Mouse (Mus musculus) Muller cell, postnatal 12 days (primary cell): ENCODE results near the gene Nxpe5.
A peak's percentile ranks its signal among the peaks of the same experiment; 100 is the strongest.

Experiments used
- DNase-seq: peaks from one replicate; pipeline ENCODE4 v3.0.0-alpha.2; 2015; ENCODE audit errors: inconsistent ontology term

Nxpe5 gene

DNA sequence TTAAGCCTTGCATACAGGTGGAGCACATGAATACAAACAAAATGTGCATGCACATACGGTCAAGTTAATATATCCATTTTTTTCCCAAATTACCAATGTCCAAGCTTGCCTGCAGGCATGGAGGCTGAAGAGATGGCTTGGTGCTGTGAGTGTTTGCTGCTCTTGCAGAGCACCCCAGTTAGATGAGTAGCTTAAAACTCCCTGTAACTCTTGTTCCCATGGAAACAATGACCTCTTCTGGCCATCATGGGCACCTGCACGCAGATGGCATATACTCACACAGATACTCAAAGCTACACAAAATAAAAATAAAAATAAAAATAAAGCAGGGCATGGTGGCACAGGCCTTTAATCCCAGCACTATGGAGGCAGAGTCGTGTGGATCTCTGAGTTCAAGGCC, 27.4 kb downstream of the Nxpe5 start:
- DNase-seq: no peak

DNA sequence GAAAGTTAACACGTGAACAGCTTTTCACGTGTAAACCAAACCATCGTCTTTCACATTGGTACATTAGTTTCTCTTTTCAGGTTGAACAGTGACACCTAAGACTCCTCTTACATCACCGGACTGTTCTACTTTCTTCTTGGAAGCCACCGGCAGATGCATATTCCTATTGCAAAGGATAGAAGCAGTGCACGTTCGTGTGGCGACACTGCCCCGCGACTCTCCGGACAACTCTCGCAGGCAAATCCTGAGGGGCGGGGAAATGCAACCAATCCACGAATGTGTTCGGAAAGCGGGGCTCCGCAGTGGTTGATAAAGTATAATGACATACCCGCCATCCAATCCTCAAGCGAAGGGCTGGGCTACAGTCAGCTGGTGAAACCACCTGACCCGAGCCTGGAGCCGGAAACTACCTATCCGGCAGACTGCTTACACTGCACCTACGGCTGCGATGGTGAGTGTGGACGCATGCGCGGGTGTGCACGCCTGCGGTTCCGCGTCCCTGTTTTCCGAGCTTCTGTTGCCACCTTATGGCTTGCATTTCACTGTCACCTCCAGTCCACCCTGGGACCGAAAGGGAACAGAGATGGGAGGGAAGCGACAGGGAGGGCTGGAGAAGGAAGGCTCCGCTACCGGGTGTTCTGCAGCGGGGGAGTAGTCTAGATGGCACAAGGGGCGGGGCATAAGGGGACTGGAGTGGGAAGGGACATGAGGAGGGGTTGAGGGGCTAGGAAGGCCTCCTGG, 29.8 kb downstream of the Nxpe5 start, which contains the start of gene Lamtor4:
Lamtor4 (plus strand) TSS at position 130 of the 741 bp plus-strand sequence.
- DNase-seq: peak; percentile 91

DNA sequence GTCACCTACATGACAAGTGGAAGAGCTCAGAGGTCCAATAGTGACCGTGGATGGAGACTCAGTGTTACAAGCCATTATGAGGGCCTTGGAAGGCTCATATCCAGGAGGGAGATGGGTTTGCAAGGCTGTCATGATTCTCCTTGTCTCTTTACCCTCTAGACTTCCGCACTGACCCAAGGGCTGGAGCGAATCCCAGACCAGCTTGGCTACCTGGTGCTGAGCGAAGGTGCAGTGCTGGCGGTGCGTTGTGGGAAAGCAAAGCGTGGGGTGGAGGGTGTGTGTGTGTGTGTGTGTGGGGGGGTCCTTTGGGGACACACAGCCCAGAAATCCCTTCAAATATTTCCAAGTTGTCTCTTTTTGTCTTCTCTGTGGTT, 30.4 kb downstream of the Nxpe5 start:
- no peak for DNase-seq

DNA sequence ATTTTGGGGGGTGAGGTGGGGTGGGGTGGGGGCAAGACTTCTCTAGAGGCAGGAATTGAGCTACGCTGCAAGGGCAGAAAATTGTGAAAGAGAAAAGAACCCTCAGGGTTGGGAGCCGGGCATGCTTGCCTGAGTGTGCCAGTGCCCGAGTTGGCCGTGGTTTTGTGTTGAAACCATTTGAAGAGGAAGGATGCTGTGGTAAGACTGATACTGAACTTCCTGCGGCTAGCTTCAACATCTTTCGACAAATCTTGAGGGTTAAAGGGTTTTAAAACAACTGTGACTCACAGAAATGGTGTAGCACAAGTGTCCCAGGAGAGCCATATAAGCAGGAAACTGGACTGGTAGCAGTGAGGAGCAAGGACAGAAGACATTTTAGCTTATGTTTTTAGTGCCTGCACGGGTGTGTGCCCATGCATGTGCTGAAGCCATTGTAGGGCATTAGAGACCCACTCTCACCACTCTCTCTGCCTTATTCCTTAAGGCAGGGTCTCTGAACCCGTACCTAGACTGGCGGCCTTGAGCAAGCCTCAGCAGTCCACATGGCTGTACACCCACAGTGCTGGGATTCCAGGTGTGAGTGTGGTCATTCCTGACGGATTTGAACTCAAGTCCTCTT, 31.4 kb downstream of the Nxpe5 start:
- no peak for DNase-seq

DNA sequence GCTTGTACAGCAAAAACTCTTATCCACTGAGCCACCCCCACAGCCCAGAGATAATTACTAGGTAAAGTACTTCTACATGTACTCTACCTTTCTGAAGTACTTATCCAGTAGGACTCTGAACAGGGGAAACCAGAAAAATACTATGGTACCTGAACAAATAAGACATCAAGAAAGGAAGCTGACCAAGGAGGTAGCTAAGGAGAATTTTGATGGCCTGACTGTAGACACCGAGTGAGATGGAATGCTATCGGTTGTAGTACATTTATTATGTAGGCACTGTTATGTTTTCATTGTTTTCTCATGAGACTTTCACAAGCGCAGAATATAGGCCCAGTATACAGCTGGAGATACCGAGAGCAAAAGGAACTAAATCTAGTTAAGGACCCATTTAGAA, 31.9 kb downstream of the Nxpe5 start:
- no peak for DNase-seq

DNA sequence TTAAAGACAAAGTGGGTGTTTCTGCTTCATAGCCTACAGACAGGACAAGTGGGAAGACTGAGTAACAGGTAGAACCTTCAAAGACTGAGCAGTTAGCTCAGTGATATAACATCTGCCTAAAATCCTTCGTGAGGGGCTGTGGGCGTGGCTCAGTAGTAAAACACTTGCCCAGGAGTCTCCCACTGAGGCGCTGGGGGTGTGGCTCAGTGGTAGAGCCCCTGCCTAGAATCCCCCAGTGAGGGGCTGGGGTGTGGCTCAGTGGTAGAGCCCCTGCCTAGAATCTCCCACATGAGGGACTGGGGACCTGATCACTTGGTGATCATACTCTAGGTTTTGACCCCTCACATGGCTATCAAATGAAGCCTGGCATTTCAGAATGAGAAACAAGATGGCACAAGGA, 32.4 kb downstream of the Nxpe5 start:
- no peak for DNase-seq

DNA sequence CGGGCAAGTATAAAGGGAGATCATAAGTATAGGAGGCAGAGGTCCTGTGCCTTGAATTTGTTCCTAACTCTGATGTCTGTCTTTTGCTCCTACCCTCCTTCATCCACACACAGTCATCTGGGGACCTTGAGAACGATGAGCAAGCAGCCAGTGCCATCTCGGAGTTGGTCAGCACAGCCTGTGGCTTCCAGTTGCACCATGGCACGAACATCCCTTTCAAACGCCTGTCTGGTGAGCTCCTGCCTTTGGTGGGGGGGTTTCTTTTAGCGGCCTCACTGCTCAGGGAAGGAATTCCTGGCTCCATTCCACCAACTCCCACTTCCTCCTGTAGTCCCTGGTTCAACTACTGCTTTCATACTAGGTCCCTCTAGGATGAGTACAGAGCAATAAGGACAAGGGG, 32.8 kb downstream of the Nxpe5 start:
- no peak for DNase-seq

DNA sequence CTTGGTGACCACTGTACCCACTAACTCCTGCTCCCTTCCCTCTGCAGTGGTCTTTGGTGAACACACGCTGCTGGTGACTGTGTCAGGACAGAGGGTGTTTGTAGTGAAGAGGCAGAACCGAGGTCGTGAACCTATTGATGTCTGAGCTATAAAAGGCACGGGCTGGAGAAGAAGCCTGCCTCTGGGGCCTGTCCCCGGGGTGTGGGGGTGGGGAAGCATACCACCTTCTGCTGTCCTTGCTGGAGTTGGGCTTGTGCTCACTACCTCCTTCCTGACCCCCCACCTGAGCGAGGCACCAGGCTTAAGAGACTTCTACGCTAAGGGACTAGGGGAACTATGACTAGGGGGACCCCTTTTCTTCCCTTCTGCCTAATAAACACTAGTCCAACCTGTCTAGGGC, 33.3 kb downstream of the Nxpe5 start:
- no peak for DNase-seq

DNA sequence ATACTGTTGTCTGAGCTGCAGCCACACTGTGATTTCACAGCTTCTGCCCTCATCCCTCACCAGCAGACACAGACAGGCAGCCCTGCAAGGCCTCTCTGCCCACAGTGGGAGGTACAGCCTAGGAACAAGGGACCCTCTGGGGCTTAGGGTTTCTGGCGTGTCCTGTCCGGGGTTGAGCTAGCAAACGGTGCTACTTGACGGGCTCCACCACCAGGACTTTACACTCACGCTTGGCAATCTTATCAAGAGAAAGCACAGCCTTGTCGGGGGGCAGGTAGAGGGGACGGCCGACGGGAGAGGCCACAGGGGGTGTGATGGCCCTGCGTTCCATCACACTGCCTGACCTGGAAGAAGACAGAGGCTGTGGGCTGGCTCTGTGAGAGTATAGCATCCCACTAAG, 34.4 kb downstream of the Nxpe5 start:
- DNase-seq: no peak

DNA sequence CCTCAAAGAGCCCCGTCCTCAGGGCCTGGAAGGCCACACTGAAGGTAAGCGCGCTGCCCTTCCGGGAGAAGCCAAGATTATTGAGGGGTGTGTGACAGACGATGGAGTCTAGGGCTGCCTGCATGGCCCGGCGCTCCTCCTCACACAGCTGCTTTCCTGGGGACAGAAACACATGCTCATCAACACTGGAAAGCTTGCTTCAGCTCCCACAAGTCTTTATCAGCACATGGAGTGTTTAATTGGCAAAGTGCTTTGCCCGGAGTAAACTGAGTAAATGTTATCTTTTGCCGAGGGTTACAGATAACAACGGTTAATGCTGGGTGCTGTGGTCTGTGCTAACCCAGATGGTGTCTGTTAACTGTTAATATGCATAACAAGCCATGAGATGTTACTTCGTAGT, 35.1 kb downstream of the Nxpe5 start:
- no peak for DNase-seq

DNA sequence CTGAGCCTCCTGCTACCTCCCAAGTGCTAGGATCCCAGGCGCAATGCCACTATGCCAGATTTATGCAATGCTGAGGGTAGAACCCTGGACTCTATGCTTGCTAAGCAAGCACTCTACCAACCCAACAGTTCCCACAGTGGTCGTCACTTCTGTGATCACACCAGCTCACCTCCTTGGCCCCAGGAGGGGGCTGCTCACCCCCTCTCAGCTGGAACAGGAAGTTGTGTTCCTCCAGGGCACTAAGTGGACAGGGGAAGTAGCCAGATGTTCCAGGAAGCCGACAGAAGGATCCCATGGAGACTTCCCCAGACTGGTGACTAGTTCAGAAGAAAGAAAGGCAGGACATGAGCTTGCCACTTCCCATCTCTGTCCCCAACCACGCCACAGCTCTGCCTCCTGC, 36.3 kb downstream of the Nxpe5 start:
- no peak for DNase-seq

DNA sequence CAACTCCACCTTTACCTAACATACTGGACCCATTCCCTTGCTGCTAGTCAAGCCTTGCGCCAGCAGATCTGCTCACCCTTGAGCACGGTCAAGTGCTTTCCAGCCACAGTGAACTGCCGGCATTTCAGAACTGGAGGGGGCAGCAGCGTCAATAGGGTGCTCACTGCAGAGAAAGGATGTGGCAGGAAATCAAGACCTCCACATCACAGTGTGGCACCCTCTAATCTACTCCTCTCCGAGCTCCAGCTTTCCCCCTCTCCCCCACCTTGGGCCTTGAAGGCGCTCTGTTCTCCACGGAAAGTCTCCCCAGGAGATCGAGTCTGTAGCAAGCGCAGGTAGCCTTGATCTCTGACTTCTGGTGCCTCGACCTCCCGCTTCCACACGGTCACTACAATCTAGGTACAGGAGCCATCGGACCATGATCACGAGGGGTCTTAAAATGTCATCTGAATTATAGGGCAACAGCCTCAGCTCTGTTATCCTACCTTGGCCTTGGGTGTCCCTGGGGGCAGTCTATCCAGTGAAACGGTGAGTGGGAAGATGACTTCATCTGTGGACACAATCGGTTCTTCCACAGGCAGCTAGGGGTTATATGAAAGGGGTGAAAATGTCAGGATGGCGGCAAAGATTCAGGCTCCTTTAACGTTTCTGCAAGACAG, 37.0 kb downstream of the Nxpe5 start:
- DNase-seq: no peak

DNA sequence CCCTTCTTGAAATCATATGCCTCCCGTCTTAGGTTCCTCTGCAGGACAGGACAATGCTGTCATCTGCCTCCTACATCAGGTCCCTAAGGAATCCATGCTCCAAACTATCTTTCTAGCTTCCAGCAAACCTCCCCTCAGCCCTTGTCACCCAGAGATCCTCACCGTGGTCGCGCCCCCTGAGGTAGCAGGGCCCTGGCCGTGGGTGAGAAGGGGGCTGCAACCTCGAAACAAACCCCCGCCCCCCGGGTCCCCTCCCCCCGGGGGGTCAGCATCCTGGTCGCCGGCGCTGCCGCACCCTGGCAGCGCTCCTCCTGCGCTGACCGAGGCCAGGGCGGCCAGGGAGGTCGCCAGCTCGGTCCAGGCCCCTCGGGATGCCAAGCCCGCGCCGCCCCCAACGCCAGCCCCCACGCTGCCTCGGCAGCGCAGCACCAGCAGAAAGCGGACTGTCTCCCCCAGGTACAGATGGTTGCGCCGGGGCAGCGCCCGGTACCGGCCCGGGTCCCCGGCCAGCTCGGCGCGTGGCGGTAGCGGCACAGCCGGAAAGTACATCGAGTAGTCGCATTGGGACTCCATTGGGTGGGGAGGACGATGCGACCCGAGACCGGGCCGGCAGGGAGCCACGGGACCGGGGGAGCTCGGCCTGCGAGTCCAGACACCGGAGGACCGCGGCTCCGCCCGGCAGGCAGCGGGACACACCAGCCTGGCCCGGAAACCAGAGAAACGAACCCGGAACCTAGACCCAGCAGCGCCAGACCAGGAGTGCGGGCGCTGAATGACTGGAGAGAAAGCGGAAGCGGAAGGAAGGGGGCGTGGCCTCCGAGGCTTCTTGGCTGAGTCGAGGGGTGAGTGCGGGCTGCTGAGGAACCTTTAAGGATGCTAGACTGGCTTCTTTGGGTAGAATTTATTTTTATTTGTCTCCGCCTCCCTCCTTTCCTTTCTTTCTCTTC, 37.8 kb downstream of the Nxpe5 start, which contains the start of gene BC037034:
BC037034 (minus strand) TSS at position 774 of the 947 bp plus-strand sequence.
- DNase-seq: peak; percentile 92

DNA sequence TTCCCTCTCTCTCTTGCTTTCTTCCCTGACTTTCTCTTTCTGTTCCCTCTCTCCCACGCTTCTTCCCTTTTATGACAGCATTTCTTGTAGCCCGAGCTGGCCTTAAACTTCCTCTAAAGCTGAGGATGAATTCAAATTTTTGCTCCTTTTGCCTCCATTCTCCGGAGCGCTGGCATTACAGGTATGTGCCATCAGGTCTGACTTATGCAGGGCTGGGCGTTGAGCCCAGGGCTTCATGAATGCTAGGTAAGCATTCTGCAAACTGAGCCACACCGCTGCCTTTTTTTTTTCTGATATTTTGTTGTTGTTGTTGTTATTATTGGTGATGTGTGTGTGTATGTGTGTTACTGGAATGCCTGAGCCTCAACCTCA, 38.5 kb downstream of the Nxpe5 start:
- no peak for DNase-seq

DNA sequence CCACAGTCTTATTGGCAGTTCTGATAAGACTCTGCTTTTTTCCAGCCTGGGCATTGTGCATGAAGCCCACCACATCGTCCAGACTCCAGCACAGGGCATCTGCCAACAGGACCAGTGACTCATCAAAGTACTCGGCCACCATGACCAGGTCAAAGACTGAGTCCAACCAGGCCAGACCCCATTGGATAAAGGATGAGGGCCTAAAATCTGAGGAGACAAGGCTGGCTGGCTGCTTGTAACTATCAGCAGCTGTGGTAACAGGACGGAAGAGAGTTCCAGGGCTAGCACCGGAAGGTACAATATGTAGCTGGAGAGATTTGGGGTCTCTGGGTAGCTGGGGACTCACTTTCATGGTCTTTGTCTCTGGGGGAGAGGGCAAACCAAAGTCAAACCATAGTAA, 40.0 kb downstream of the Nxpe5 start:
- DNase-seq: no peak

DNA sequence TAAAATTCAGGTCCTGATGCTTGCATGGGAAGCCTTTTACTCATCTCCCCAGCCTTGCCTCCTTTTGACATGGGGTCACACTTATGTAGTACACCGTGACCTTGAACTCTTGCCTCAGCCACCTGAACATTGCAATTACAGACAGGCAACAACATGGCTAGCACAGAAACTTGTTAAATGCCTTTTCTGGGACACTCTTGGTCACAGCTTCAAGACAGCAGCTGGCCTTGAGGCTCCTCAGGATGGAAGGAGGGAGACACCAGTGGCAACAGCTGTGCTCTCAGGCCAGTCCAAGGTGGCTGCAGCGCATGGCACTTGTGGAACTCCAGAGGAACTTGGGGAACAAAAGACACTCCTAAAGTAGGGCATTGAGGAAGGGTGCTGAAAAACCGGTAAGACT, 41.4 kb downstream of the Nxpe5 start:
- no peak for DNase-seq

DNA sequence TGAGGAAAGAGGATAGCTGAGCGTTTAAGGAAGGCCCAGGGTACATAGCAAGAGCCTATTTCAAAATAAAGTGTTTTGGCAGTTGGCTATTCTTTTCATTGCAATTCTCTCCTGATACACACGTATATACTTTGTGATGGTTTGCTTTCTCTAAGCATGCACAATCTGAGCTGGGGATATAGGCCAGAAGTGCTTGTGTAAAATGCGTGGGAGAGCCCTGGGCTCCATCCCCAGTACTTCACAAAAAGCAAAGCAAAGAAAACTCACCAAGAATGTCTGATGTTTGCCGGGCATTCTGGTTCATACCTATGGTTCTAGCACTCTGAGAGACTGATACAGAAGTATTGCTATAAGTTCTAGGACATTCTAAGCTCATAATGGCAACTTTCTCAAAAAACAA, 43.3 kb downstream of the Nxpe5 start:
- no peak for DNase-seq

DNA sequence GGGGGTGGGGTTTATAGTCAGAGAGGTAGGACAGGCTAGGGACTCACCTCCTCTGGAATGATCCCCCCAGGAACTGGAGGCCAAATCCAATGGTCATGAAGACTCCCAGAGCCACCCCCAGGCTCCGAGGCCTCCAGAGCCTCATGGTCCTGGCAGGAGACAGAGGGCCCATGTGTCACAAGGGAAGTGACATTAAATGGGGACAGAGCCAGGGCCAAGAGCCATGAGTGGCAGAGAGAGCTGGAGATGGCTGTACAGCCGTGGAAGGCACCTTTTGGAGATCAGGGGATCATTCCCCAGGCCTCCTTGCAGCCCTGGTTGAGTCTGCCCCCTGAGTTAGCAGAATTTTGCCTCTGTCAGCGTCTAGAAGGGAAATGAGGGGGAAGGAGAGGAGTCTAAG, 45.5 kb downstream of the Nxpe5 start:
- DNase-seq: no peak

DNA sequence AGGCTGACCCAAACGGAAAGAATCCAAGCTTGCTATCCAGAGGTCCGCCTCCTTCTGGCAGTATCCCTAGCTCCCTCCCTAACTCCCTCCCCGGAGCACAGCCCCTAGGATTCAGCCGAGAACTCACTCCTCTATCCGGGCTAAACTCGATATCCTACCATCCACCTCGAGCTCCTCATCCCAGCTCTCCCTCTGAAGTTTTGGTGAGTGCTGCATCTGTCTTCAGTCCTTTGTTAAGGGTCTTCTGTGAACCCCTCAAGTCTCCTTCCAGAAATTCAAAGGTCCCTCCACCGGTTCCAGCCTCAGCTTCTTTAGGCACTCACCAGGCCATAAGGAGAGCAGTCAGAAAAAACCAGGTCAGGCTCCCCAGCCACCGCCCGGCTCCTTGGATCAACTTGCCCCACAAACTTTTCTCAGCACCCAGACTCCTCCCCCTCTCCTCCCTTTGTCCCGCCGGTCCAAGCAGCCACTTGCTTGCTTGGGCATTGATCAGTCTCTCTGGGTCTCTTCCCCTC, 46.8 kb downstream of the Nxpe5 start, which contains the start of gene Gal3st4:
Gal3st4 (minus strand) TSS at position 432 of the 515 bp plus-strand sequence.
- DNase-seq: peak; percentile 69

DNA sequence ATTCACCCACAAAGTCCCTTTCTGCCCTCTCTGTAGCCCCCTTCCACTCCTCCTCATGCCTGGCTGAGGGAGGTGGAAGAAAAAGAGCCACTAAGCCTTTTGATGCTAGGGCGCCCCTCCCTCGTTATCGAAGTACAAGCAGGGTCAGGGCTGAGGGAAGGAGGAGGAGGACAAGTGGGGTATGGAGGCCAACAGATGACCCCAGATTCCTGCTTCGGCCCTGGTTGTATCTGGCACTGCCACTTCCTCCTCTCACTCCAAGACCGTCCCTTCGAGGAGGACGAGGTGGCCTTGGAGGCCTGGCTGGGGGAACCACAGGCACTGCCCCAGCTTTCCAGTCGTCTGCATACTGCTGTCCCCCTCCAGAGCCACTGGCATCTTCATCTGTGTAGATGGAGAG, 48.5 kb downstream of the Nxpe5 start:
- no peak for DNase-seq

DNA sequence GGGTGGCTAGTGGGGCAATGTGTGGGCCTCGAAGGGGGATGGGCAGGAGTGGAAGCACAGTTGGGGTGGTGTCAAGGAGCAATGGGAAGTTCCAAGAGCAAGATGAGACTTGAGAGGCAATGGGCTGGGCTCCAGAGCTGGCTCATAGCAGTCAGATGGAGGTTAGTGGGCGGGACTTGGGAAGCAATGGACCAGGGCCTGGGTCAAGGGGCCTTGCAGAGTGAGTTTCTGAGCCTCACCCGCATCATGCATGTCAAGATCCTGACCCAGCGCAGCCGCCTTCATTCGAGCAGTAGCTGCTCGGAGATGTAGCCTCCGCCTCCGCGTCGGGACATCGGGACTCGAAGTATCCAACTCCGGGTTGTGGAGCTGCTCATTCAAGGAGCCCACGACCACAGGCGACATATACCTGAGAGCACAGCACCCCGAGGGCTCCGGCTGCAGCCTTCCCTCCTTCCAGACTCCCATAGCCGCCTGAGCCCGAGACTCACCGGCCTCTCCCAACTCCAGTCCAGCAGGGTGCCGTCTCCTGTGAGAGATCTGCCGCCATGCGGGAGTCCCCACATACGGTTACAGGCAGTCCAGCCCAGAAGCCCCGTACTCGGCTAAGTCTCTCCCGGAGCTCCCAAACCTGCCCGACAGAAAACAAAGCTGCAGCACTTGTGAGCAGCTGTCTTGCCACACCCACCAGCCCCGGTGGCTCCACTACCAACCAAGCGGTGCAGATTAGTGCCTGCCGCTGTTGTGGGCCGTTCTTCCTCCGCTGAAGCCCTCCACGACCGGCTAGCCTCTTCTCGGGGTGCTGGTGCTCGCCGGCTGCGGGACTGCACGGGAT, 49.7 kb downstream of the Nxpe5 start:
- no peak for DNase-seq
